Mouse (Mus musculus) midbrain, embryonic 15.5 days (tissue): ENCODE measurements around the gene Fgfrl1. TPM values are rescaled to one million over a fixed set of nuclear protein-coding genes. Genes with fewer than 3 reads are reported as not detected.

Source experiments
- ATAC-seq: fragments of 200-750 bp; cut with Nextera tagmentation; replicated peaks from 2 replicates; pipeline ENCODE4 v1.8.0; 2017; ENCODE audit warnings: moderate TSS enrichment
- H3K27ac ChIP-seq: fragments of 300-500 bp; sonication (generic); 2 replicates; pipeline ENCODE4 v1.5.1; 2015; ENCODE audit warnings: mild to moderate bottlenecking, inconsistent platforms
- H3K27me3 ChIP-seq: fragments of 300-500 bp; sonication (generic); replicated peaks from 2 replicates; pipeline ENCODE4 v1.6.1; 2015; ENCODE audit warnings: inconsistent platforms
- H3K36me3 ChIP-seq: fragments of 300-500 bp; sonication (generic); replicated peaks from 2 replicates; pipeline ENCODE4 v1.6.1; 2015; ENCODE audit warnings: inconsistent platforms
- H3K4me1 ChIP-seq: fragments of 300-500 bp; sonication (generic); 2 replicates; pipeline ENCODE4 v1.6.1; 2015; ENCODE audit warnings: inconsistent platforms
- H3K4me2 ChIP-seq: fragments of 300-500 bp; sonication (generic); 2 replicates; pipeline ENCODE4 v1.6.1; 2015; ENCODE audit warnings: inconsistent platforms, mild to moderate bottlenecking, moderate library complexity
- H3K4me3 ChIP-seq: fragments of 300-500 bp; sonication (generic); 2 replicates; pipeline ENCODE4 v1.5.1; 2015; ENCODE audit warnings: mild to moderate bottlenecking, inconsistent platforms
- H3K9ac ChIP-seq: fragments of 300-500 bp; sonication (generic); 2 replicates; pipeline ENCODE4 v1.6.1; 2015; ENCODE audit warnings: mild to moderate bottlenecking, inconsistent platforms
- H3K9me3 ChIP-seq: fragments of 300-500 bp; sonication (generic); 2 replicates; pipeline ENCODE4 v1.6.1; 2016; ENCODE audit warnings: inconsistent platforms
- WGBS: fragments of 180-500 bp; shearing (Covaris S2); methylation state at CpG from one replicate; pipeline ENCODE4 v1.1.7; 2015; ENCODE audit warnings: mixed read lengths; 5-methylcytosine and 5-hydroxymethylcytosine counted together
- polyA plus RNA-seq: library from polyadenylated mRNA; unstranded; fragments of >200 nt; fragmentation: Nextera tagmentation; extraction: Ambion mirVana; gene quantifications from 2 replicates; pipeline ENCODE4 v1.2.1, GENCODE M21; 2015

Fgfrl1 gene
- polyA plus RNA-seq, 1 experiment from 2014 or later: 5.5 TPM

- H3K4me2 ChIP-seq: no peak overlapping the region
- no peak for ATAC-seq
- peaks cover 12% of the 10 kb centered on the region; the same call in 1 of the 2 replicates for H3K4me1 ChIP-seq
- H3K9ac ChIP-seq: no peak overlapping the region
- peaks cover 10% of the 10 kb centered on the region for H3K27me3 ChIP-seq
- no peaks in the 10 kb centered on the region for H3K9me3 ChIP-seq
- 63% methylated on average over 5 of the region's 5 CpGs for WGBS
- no peaks in the 10 kb centered on the region for H3K36me3 ChIP-seq
- no peak overlapping the region for H3K27ac ChIP-seq
- no peak overlapping the region for H3K4me3 ChIP-seq
Measured at GRCm38 (mm10) chr5:108689091-108689490, 3.1 kb upstream of the Fgfrl1 start.

GRCm38 (mm10) chr5:108691152-108691551 lies 1.0 kb upstream of the Fgfrl1 start:
- WGBS: 76% methylated on average over 4 of the region's 4 CpGs
- Histone ChIP-seq H3K9me3 (no peaks in the 10 kb centered on the region), H3K27me3 (peaks cover 18% of the 10 kb centered on the region), H3K9ac (no peak overlapping the region), H3K36me3 (no peaks in the 10 kb centered on the region), H3K4me1 (peaks cover 22% of the 10 kb centered on the region), H3K27ac (no peak overlapping the region), H3K4me3 (no peak overlapping the region), H3K4me2 (no peak overlapping the region)
- ATAC-seq: no peak

GRCm38 (mm10) chr5:108693872-108694288 lies 1.7 kb downstream of the Fgfrl1 start:
- peak; percentile 95 for ATAC-seq
- peak overlapping the region; percentile 91 for H3K4me2 ChIP-seq
- peaks cover 26% of the 10 kb centered on the region for H3K4me1 ChIP-seq
- H3K4me3 ChIP-seq: peak overlapping the region; percentile 73
- H3K27me3 ChIP-seq: peaks cover 18% of the 10 kb centered on the region
- no peak overlapping the region for H3K27ac ChIP-seq
- no peaks in the 10 kb centered on the region for H3K36me3 ChIP-seq
- under 1% methylated on average over 37 of the region's 43 CpGs for WGBS
- H3K9ac ChIP-seq: peak overlapping the region; percentile 33; the same call in 1 of the 2 replicates
- no peaks in the 10 kb centered on the region for H3K9me3 ChIP-seq

- WGBS: under 1% methylated on average over 98 of the region's 99 CpGs
- Histone ChIP-seq H3K4me3 (peak overlapping the region; percentile 73), H3K27ac (no peak overlapping the region), H3K9ac (peak overlapping the region; percentile 33), H3K36me3 (no peaks in the 10 kb centered on the region), H3K27me3 (peaks cover 18% of the 10 kb centered on the region), H3K4me2 (peak overlapping the region; percentile 91), H3K4me1 (peaks cover 26% of the 10 kb centered on the region), H3K9me3 (no peaks in the 10 kb centered on the region)
- peak; percentile 69 for ATAC-seq
Measured at GRCm38 (mm10) chr5:108694352-108695261, 2.4 kb downstream of the Fgfrl1 start.

- H3K9me3 ChIP-seq: no peaks in the 10 kb centered on the region
- 95% methylated on average over 12 of the region's 12 CpGs for WGBS
Measured at GRCm38 (mm10) chr5:108695861-108696260, 3.7 kb downstream of the Fgfrl1 start.

GRCm38 (mm10) chr5:108696542-108696941 lies 4.4 kb downstream of the Fgfrl1 start:
- Histone ChIP-seq H3K4me2 (no peak overlapping the region), H3K36me3 (no peaks in the 10 kb centered on the region), H3K27me3 (peaks cover 18% of the 10 kb centered on the region), H3K9me3 (no peaks in the 10 kb centered on the region), H3K9ac (no peak overlapping the region), H3K27ac (no peak overlapping the region), H3K4me1 (peaks cover 26% of the 10 kb centered on the region), H3K4me3 (no peak overlapping the region)
- no peak for ATAC-seq
- WGBS: 88% methylated on average over 3 of the region's 3 CpGs

More at GRCm38 (mm10) chr5:108695861-108696260, 3.7 kb downstream of the Fgfrl1 start:
- no peak for ATAC-seq
- H3K4me3 ChIP-seq: no peak overlapping the region
- no peaks in the 10 kb centered on the region for H3K36me3 ChIP-seq
- H3K9ac ChIP-seq: no peak overlapping the region
- no peak overlapping the region for H3K27ac ChIP-seq
- H3K4me1 ChIP-seq: peaks cover 26% of the 10 kb centered on the region
- H3K4me2 ChIP-seq: no peak overlapping the region
- peaks cover 18% of the 10 kb centered on the region for H3K27me3 ChIP-seq

- WGBS: 9% methylated on average over 4 of the region's 4 CpGs
- Histone ChIP-seq H3K27me3 (peaks cover 18% of the 10 kb centered on the region), H3K9me3 (no peaks in the 10 kb centered on the region), H3K4me1 (peaks cover 22% of the 10 kb centered on the region), H3K36me3 (no peaks in the 10 kb centered on the region), H3K27ac (peak overlapping the region; percentile 6; the same call in 1 of the 2 replicates), H3K4me3 (no peak overlapping the region), H3K9ac (no peak overlapping the region), H3K4me2 (no peak overlapping the region)
- ATAC-seq: no peak
Measured at GRCm38 (mm10) chr5:108697341-108697753, 5.2 kb downstream of the Fgfrl1 start.

GRCm38 (mm10) chr5:108700346-108700745 lies 8.2 kb downstream of the Fgfrl1 start:
- Histone ChIP-seq H3K9ac (no peak overlapping the region), H3K4me2 (no peak overlapping the region), H3K27ac (no peak overlapping the region), H3K4me3 (no peak overlapping the region), H3K27me3 (no peaks in the 10 kb centered on the region), H3K9me3 (no peaks in the 10 kb centered on the region), H3K4me1 (0 out of 2 replicates have a peak, but pooled peaks cover 4% of the 10 kb centered on the region), H3K36me3 (no peaks in the 10 kb centered on the region)
- no peak for ATAC-seq
- WGBS: 55% methylated on average over 3 of the region's 3 CpGs

- Histone ChIP-seq H3K36me3 (no peaks in the 10 kb centered on the region), H3K4me3 (no peak overlapping the region), H3K4me2 (no peak overlapping the region), H3K27ac (no peak overlapping the region), H3K9ac (no peak overlapping the region), H3K27me3 (no peaks in the 10 kb centered on the region), H3K9me3 (no peaks in the 10 kb centered on the region), H3K4me1 (0 out of 2 replicates have a peak, but pooled peaks cover 4% of the 10 kb centered on the region)
- 66% methylated on average over 10 of the region's 10 CpGs for WGBS
- no peak for ATAC-seq
Measured at GRCm38 (mm10) chr5:108701341-108702021, 9.3 kb downstream of the Fgfrl1 start.

- Histone ChIP-seq H3K27me3 (no peaks in the 10 kb centered on the region), H3K36me3 (no peaks in the 10 kb centered on the region), H3K4me3 (no peak overlapping the region), H3K27ac (no peak overlapping the region), H3K4me2 (no peak overlapping the region), H3K9ac (no peak overlapping the region), H3K4me1 (no peaks in the 10 kb centered on the region), H3K9me3 (no peaks in the 10 kb centered on the region)
- 88% methylated on average over 12 of the region's 12 CpGs for WGBS
- ATAC-seq: no peak
Measured at GRCm38 (mm10) chr5:108703754-108704626, 11.8 kb downstream of the Fgfrl1 start.

GRCm38 (mm10) chr5:108707758-108708157 lies 15.6 kb downstream of the Fgfrl1 start:
- 94% methylated on average over 2 of the region's 2 CpGs for WGBS
- Histone ChIP-seq H3K4me1 (no peaks in the 10 kb centered on the region), H3K9ac (no peak overlapping the region), H3K9me3 (no peaks in the 10 kb centered on the region), H3K27ac (no peak overlapping the region), H3K36me3 (no peaks in the 10 kb centered on the region), H3K4me3 (no peak overlapping the region), H3K4me2 (no peak overlapping the region), H3K27me3 (no peaks in the 10 kb centered on the region)
- no peak for ATAC-seq
